Mouse (Mus musculus): ENCODE measurements around the gene Rpgrip1l. TPM values are rescaled to one million over a fixed set of nuclear protein-coding genes. Genes with fewer than 3 reads are reported as not detected.

Rpgrip1l gene
- polyA plus RNA-seq, 1 experiment from 2014 or later = 9.9 TPM

DNA sequence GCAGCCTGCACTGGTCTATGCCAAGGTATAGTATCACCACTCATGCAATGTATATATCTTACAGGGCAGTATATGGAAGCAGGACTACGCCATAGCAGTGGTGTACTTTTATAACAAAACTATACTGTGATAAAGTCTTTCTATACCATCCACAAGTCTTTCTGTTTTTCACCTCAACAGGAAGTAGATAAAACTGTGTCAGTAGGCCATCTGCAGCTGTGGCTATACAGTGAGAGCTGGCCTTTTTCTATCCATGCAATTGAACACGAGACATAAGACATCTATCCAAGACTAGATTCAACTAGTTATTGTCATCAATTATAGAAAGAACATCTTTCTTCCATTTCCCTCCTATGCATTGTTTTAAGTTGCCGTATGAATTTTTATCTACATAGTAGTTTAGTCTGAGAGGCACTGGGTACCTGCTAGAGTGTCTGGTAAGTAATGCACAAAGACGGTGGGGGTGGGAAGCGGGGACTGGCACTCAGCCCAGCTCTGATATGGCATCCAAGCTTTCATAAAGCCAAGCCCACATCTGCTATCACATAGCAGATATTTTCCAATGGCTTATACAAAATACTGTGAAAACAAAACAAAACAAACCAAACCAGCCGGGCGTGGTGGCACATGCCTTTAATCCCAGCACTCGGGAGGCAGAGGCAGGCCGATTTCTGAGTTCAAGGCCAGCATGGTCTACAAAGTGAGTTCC is 63.1 kb downstream of the Rpgrip1l start:
- H3K4me3 ChIP-seq = no peak overlapping the region

DNA sequence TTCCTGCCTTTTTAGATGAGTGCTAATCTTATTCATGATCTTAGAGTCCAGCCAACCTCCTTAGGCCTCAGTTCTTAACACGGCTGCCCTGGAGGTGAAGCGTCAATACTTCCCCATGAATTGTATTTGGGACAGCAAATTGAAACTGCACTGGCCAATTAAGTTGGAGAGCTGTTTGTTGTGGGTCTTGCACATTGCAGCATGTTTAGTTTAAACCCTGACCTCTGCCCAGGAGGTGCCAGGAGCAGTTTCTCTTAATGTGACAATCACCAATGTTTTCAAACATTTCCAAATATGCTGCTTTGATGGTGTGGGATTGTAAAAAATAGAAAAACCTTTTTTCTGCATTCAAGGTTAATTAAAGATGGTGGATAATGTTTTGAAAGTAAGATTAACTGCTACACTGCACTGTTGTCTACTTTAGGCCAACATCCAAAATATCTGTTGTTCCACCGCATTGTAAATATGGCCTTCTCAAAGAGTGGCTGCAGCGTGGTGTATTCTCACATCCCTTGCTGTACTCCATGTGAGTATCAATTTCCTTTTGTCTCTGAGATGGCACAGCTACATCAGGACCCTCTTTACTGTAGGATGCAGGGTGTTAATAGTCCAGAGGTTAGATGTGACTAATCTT is 67.1 kb downstream of the Rpgrip1l start:
- Histone ChIP-seq H3K27me3 (no peaks in the 10 kb centered on the region), H3K36me3 (peaks cover 5% of the 10 kb centered on the region; the same call in 1 of the 2 replicates), H3K4me3 (no peak overlapping the region), H3K27ac (replicated peaks) (no peak overlapping the region), H3K4me2 (no peak overlapping the region), H3K4me1 (replicated peaks) (no peaks in the 10 kb centered on the region), H3K9ac (no peak overlapping the region), H3K9me3 (no peaks in the 10 kb centered on the region)
- 74% methylated on average over 4 of the region's 4 CpGs for whole genome bisulfite sequencing
- ATAC-seq (ENCODE audit: low FRiP score, low read depth) = no peak

More for the DNA sequence above, 63.1 kb downstream of the Rpgrip1l start:
- WGBS = 93% methylated on average over 9 of the region's 9 CpGs
- H3K4me2 ChIP-seq = no peak overlapping the region
- H3K27ac ChIP-seq (replicated peaks) = no peak overlapping the region
- ATAC-seq (ENCODE audit: low FRiP score, low read depth) = no peak
- no peaks in the 10 kb centered on the region for H3K4me1 ChIP-seq (replicated peaks)
- peaks cover 11% of the 10 kb centered on the region; the same call in 1 of the 2 replicates for H3K36me3 ChIP-seq
- H3K9me3 ChIP-seq = no peaks in the 10 kb centered on the region
- no peak overlapping the region for H3K9ac ChIP-seq
- no peaks in the 10 kb centered on the region for H3K27me3 ChIP-seq

DNA sequence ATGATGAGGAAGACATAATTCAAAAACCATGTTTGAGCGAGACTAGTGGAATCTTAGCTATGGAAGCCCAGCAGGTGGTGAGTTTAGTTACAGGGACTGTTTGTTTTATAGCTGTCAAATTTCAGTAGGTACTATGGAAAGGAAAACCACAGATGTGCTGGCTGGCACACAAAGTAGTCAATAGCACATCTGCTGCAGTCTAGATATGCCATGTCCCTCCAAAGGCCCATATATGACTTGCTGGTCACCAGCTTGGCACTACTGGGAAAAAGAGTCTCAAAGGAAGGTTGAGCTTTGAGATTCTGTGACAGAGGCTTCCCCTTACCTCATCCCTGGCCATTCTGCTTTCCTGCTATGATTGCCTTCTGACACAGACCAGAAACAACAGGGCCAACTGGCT is 70.3 kb downstream of the Rpgrip1l start:
- Histone ChIP-seq H3K36me3 (no peaks in the 10 kb centered on the region), H3K4me2 (no peak overlapping the region), H3K9ac (no peak overlapping the region), H3K4me3 (no peak overlapping the region), H3K27ac (replicated peaks) (no peak overlapping the region), H3K9me3 (no peaks in the 10 kb centered on the region), H3K27me3 (no peaks in the 10 kb centered on the region), H3K4me1 (replicated peaks) (no peaks in the 10 kb centered on the region)
- 56% methylated on average over 1 of the region's 1 CpGs for WGBS
- no peak for ATAC-seq (ENCODE audit: low FRiP score, low read depth)

DNA sequence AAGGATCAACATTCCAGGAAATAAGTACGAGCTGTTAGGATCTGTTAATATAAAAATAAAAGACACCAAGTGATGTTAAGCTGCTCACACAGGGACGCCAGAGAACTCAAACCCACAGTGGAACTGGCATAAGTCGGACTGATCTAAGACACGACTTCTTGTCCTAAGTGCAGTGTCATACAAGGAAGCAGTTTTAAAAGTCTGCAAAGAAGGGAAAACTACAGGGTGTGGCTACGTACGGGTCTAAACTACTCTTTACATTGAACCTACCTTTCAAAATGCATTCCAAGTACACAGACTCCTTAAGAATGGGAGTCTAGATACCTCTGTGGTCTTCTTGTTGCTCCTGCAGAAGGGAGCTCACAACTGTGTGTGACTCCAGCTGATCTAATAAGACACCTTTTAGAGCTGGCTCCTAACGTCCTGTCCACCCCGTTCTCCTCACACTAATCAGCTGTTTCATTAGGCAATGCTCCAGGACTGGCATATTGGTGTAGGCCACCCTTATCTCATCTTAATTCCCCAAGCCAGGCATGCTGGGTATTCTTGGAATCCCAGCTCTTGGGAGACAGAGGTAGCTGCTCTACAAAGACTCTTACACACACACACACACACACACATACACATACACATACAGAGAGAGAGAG is 71.1 kb downstream of the Rpgrip1l start:
- H3K9ac ChIP-seq = no peak overlapping the region
- no peak overlapping the region for H3K27ac ChIP-seq (replicated peaks)
- no peaks in the 10 kb centered on the region for H3K4me1 ChIP-seq (replicated peaks)
- ATAC-seq (ENCODE audit: low FRiP score, low read depth) = no peak
- H3K4me2 ChIP-seq = no peak overlapping the region
- H3K27me3 ChIP-seq = no peaks in the 10 kb centered on the region
- 86% methylated on average over 8 of the region's 8 CpGs for WGBS
- H3K4me3 ChIP-seq = no peak overlapping the region
- H3K36me3 ChIP-seq = no peaks in the 10 kb centered on the region
- H3K9me3 ChIP-seq = no peaks in the 10 kb centered on the region

DNA sequence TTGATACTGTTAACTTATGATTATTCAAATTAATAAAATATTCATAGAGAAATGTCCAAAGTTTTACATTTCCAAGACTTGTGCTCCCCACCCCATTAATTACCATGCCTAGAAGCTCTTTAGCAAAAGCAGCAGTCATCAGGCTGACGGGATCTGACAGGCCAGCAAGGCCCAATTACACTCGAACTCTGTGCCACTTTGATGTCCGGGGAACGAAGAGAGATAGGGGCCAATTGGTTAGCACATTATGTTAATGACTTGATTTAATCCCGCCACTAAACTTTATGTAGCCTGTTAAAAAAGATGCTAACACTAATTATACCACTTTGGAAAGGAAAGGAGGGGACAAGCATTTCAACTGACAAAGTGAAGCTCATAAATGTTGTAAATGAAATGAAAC is 71.7 kb downstream of the Rpgrip1l start:
- Histone ChIP-seq H3K36me3 (no peaks in the 10 kb centered on the region), H3K9me3 (no peaks in the 10 kb centered on the region), H3K9ac (no peak overlapping the region), H3K4me2 (no peak overlapping the region), H3K27me3 (no peaks in the 10 kb centered on the region), H3K27ac (replicated peaks) (no peak overlapping the region), H3K4me1 (replicated peaks) (no peaks in the 10 kb centered on the region), H3K4me3 (no peak overlapping the region)
- ATAC-seq (ENCODE audit: low FRiP score, low read depth) = no peak
- 67% methylated on average over 5 of the region's 5 CpGs for WGBS

DNA sequence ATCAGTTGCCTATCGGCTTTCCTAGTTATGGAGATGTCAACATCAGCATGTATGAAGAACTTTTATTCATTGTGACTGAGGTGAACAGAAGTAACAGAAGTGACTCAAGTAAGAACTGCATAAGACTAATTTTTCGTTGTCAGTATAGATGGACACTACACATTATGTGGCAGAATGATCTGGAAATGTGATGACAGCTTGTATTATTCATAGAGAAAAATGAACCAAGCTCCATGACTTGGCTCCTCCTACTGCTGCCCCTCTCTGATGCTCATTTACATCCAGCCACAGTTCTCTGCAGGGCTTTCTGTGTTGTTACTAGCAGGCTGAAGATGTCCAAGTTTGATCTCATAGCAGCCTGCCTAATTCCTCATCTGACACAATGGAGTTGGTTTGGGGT is 75.9 kb downstream of the Rpgrip1l start:
- WGBS = 87% methylated on average over 2 of the region's 2 CpGs
- ATAC-seq (ENCODE audit: low FRiP score, low read depth) = no peak
- Histone ChIP-seq H3K27ac (replicated peaks) (no peak overlapping the region), H3K4me1 (replicated peaks) (no peaks in the 10 kb centered on the region), H3K36me3 (no peaks in the 10 kb centered on the region), H3K4me3 (no peak overlapping the region), H3K4me2 (no peak overlapping the region), H3K9ac (no peak overlapping the region), H3K9me3 (no peaks in the 10 kb centered on the region), H3K27me3 (no peaks in the 10 kb centered on the region)

DNA sequence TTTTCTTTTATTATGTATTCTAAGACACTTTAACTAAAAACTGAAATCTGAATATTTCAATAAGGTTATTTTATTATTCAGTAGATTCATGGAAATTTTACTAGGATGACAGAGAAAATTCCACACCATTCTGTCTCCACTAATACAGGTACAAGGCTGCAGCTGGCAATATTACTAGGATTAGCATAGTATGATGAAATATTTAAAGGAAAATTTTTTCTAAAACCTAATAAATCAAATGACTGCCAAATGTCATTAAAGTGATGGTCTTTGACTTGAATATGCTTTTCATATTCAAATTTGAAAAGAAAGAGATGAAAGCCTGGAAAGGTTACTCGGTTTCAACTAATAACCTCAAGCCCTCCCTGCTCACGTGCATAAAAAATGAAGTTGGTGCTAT is 79.0 kb downstream of the Rpgrip1l start:
- no peak overlapping the region for H3K27ac ChIP-seq (replicated peaks)
- H3K4me2 ChIP-seq = no peak overlapping the region
- H3K4me1 ChIP-seq (replicated peaks) = no peaks in the 10 kb centered on the region
- no peak overlapping the region for H3K4me3 ChIP-seq
- WGBS = 30% methylated on average over 2 of the region's 2 CpGs
- H3K36me3 ChIP-seq = no peaks in the 10 kb centered on the region
- H3K9me3 ChIP-seq = no peaks in the 10 kb centered on the region
- no peak overlapping the region for H3K9ac ChIP-seq
- no peak for ATAC-seq (ENCODE audit: low FRiP score, low read depth)
- H3K27me3 ChIP-seq = no peaks in the 10 kb centered on the region

DNA sequence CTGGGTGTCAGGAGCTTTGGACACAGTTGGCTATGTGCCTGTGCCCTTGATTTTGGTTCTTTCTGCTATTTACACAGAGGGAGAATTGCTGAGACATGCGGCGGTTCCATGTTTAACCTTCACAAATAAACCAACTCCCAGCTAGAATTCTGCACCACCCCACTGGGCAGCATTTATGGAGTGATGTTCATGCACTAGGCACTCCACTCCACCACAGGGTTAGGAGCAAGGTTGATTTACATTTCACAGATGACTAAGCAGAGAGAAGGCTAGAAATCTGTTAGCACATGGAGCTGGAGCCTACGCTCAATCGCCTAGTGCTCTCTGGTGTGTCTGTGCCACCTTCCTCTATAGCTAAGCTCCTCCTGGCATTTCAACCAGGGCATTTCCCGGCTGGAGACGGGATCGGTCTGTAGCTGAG is 85.6 kb downstream of the Rpgrip1l start:
- no peaks in the 10 kb centered on the region for H3K36me3 ChIP-seq
- H3K4me2 ChIP-seq = no peak overlapping the region
- H3K4me1 ChIP-seq (replicated peaks) = no peaks in the 10 kb centered on the region
- ATAC-seq (ENCODE audit: low FRiP score, low read depth) = no peak
- WGBS = 83% methylated on average over 7 of the region's 7 CpGs
- H3K9me3 ChIP-seq = no peaks in the 10 kb centered on the region
- H3K9ac ChIP-seq = no peak overlapping the region
- H3K27me3 ChIP-seq = no peaks in the 10 kb centered on the region
- no peak overlapping the region for H3K27ac ChIP-seq (replicated peaks)
- no peak overlapping the region for H3K4me3 ChIP-seq

DNA sequence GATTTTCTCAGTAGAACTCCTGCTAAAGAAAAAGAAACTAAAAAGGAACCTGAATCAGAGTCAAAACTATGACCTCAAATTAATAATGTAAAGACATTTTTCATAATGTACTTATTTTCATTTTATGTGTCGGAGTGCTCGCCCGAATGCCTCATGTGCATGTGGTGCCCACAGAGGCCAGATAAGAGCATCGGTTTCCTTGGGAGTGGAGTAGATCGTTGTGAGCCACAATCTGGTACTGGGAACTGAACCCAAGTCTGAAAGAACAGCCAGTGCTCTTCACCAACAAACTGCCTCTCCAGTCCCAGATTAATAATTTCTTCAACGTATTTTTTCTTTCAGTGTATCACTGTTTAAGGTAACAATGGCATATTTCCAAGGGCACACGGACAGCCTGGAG is 88.8 kb downstream of the Rpgrip1l start:
- Histone ChIP-seq H3K9me3 (no peaks in the 10 kb centered on the region), H3K36me3 (no peaks in the 10 kb centered on the region), H3K4me2 (no peak overlapping the region), H3K9ac (no peak overlapping the region), H3K4me1 (replicated peaks) (no peaks in the 10 kb centered on the region), H3K27ac (replicated peaks) (no peak overlapping the region), H3K4me3 (no peak overlapping the region), H3K27me3 (no peaks in the 10 kb centered on the region)
- WGBS = 93% methylated on average over 7 of the region's 7 CpGs
- no peak for ATAC-seq (ENCODE audit: low FRiP score, low read depth)

DNA sequence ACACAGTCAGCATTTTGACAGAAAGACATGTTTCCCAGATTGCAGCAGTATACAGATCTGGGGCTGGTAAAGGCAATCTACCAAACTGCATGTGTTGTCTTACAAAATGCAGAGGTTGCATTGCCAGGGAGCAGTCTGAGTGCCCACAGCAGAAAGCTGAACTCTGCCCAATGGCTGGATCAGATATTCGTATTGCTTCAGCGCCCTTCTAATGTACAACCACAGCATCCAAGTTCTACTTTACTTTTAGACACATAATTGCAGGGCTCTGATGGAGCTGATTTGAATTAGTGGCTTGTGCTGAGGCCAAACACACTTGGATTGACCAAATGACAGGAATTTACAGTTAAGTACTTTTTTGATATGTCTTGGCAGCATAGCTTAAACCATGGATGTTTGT is 91.2 kb downstream of the Rpgrip1l start:
- H3K27ac ChIP-seq (replicated peaks) = no peak overlapping the region
- no peaks in the 10 kb centered on the region for H3K9me3 ChIP-seq
- H3K4me3 ChIP-seq = no peak overlapping the region
- no peaks in the 10 kb centered on the region; the same call in 1 of the 2 replicates for H3K4me1 ChIP-seq (replicated peaks)
- no peaks in the 10 kb centered on the region for H3K36me3 ChIP-seq
- no peak for ATAC-seq (ENCODE audit: low FRiP score, low read depth)
- no peak overlapping the region for H3K4me2 ChIP-seq
- H3K27me3 ChIP-seq = no peaks in the 10 kb centered on the region
- WGBS = 95% methylated on average over 2 of the region's 2 CpGs
- no peak overlapping the region for H3K9ac ChIP-seq

DNA sequence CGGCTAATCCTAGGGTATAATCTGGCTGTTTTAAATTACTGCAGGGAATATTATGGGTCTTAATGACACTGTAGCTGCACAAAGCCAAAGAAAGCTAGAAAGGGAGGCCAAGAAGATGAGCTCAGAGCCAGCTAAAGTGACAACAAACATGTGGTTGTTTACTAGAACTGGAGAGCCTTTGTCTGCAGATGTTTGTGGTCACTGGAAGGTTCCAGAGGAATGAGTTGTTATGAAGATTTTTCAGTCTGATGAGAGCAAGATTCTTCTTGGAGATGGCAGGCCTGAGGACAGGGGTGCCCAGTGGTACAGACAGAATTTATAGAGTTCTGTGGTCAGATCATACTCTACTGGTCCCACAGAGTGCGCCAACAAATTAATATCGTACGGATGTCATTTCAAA is 94.8 kb downstream of the Rpgrip1l start:
- Histone ChIP-seq H3K27ac (replicated peaks) (no peak overlapping the region; the same call in 1 of the 2 replicates), H3K9me3 (no peaks in the 10 kb centered on the region), H3K27me3 (no peaks in the 10 kb centered on the region), H3K4me1 (replicated peaks) (no peaks in the 10 kb centered on the region; the same call in 1 of the 2 replicates), H3K9ac (no peak overlapping the region), H3K4me2 (no peak overlapping the region), H3K36me3 (no peaks in the 10 kb centered on the region), H3K4me3 (no peak overlapping the region)
- ATAC-seq (ENCODE audit: low FRiP score, low read depth) = no peak
- 57% methylated on average over 4 of the region's 4 CpGs for WGBS

DNA sequence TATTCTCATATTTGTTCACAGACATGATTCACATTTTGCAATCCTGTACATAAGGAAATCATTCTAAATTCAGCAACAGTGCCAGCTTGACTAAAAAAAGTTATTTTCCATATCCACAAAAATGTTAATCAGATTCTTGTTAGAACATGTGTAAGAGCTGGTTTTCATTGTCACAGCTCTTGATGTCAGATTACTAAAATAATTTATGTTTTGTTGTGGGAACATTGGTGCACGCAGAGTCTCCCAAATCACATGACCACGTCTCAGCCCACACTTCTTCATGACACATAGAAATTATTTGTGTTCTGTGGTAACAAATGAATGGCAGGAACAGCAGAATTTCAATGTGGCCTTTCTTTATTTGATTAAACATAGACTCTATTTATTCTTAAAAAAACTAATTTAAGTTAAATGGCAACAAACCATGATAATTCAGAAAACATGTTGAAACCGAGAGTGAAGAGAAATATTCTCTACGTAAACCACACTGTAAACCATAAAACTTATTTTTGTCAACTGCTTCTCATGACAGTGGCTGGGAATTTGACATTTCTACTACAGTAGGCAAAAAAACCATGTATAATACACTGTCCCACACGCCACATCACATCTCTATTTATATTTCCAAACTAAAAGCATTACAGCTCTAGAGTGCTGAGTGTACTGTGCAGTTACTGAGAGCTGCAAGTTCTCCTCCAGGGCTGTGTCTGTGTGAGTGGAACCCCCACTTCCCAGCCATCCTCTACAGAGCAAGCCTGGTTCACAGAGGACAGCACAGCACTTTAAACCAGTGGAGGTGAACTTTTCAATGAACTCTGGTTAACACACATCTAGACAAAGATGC is 95.8 kb downstream of the Rpgrip1l start:
- Histone ChIP-seq H3K4me2 (no peak overlapping the region), H3K4me1 (replicated peaks) (no peaks in the 10 kb centered on the region; the same call in 1 of the 2 replicates), H3K27me3 (no peaks in the 10 kb centered on the region), H3K27ac (replicated peaks) (no peak overlapping the region), H3K9ac (no peak overlapping the region), H3K9me3 (no peaks in the 10 kb centered on the region), H3K36me3 (no peaks in the 10 kb centered on the region), H3K4me3 (no peak overlapping the region)
- 93% methylated on average over 5 of the region's 5 CpGs for WGBS
- no peak for ATAC-seq (ENCODE audit: low FRiP score, low read depth)
